Mouse (Mus musculus) liver, embryonic 16.5 days (tissue): ENCODE measurements around the gene Rinl. TPM values are rescaled to one million over a fixed set of nuclear protein-coding genes. Genes with fewer than 3 reads are reported as not detected.

Source experiments
- ATAC-seq: fragments of 200-750 bp; cut with Nextera tagmentation; 2 replicates; pipeline ENCODE4 v1.8.0; 2017; ENCODE audit warnings: low read depth, mild to moderate bottlenecking, moderate number of reproducible peaks, moderate library complexity
- H3K27ac ChIP-seq: fragments of 300-500 bp; sonication (generic); 2 replicates; pipeline ENCODE4 v1.5.1; 2014; ENCODE audit warnings: mild to moderate bottlenecking, low read length
- H3K27me3 ChIP-seq: fragments of 300-500 bp; sonication (generic); 2 replicates; pipeline ENCODE4 v1.6.1; 2014; ENCODE audit warnings: low read depth, low read length, mixed read lengths; ENCODE audit not compliant: control insufficient read depth, insufficient read depth
- H3K36me3 ChIP-seq: fragments of 300-500 bp; sonication (generic); 2 replicates; pipeline ENCODE4 v1.6.1; 2014; ENCODE audit warnings: mild to moderate bottlenecking; ENCODE audit not compliant: control insufficient read depth, insufficient read depth
- H3K4me1 ChIP-seq: fragments of 300-500 bp; sonication (generic); 2 replicates; pipeline ENCODE4 v1.6.1; 2014; ENCODE audit warnings: low read depth, low read length, mixed read lengths; ENCODE audit not compliant: control insufficient read depth
- H3K4me2 ChIP-seq: fragments of 300-500 bp; sonication (generic); 2 replicates; pipeline ENCODE4 v1.6.1; 2014; ENCODE audit warnings: low read depth, low read length, mixed read lengths
- H3K4me3 ChIP-seq: fragments of 300-500 bp; sonication (generic); 2 replicates; pipeline ENCODE4 v1.5.1; 2014; ENCODE audit warnings: low read depth, mild to moderate bottlenecking, low read length
- H3K9ac ChIP-seq: fragments of 300-500 bp; sonication (generic); 2 replicates; pipeline ENCODE4 v1.6.1; 2014; ENCODE audit warnings: low read depth, low read length
- H3K9me3 ChIP-seq: fragments of 300-500 bp; sonication (generic); replicated peaks from 2 replicates; pipeline ENCODE4 v1.6.1; 2016; ENCODE audit warnings: low read length; ENCODE audit not compliant: control insufficient read depth
- WGBS: fragments of 180-500 bp; shearing (Covaris S2); extraction: QIAGEN DNeasy Blood & Tissue Kit; methylation state at CpG from one replicate; pipeline ENCODE4 v1.1.7; 2014; ENCODE audit not compliant: insufficient replicate concordance; 5-methylcytosine and 5-hydroxymethylcytosine counted together
- polyA plus RNA-seq: library from polyadenylated mRNA; unstranded; fragments of >200 nt; fragmentation: Nextera tagmentation; extraction: Ambion mirVana; gene quantifications from 2 replicates; pipeline ENCODE4 v1.2.1, GENCODE M21; 2015

Rinl gene
- polyA plus RNA-seq, 1 experiment from 2014 or later = 8.7 TPM

DNA sequence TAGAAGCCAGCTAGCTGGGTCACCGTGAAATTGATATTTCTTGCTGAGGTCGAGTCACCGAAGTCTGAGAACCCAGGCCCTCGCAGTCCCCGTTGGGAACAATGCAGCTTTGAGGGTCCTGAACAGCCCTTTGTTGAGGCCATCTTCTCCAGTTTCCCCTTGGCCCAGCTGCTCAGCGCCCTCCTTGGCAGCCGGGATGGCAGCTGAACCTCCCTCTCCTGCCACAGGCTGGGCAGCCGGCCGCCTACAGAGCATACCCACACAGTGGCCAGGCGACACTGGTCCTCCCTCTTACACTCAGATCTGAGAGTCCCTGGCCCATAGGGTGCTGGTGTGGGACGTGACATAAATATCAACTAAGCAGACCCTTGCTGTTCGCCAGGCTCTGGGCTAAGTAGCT lies 14.6 kb upstream of the Rinl start:
- no peak overlapping the region for H3K4me2 ChIP-seq
- no peak overlapping the region for H3K27ac ChIP-seq
- no peaks in the 10 kb centered on the region for H3K36me3 ChIP-seq
- H3K9me3 ChIP-seq = no peaks in the 10 kb centered on the region
- H3K4me3 ChIP-seq = no peak overlapping the region
- peaks cover 15% of the 10 kb centered on the region for H3K4me1 ChIP-seq
- 84% methylated on average over 12 of the region's 12 CpGs for WGBS
- no peaks in the 10 kb centered on the region for H3K27me3 ChIP-seq
- ATAC-seq = no peak
- H3K9ac ChIP-seq = no peak overlapping the region

- H3K9ac ChIP-seq = no peak overlapping the region
- H3K4me2 ChIP-seq = no peak overlapping the region
- no peaks in the 10 kb centered on the region for H3K9me3 ChIP-seq
- H3K27me3 ChIP-seq = no peaks in the 10 kb centered on the region
- no peaks in the 10 kb centered on the region for H3K36me3 ChIP-seq
- no peak for ATAC-seq
- H3K4me1 ChIP-seq = peaks cover 10% of the 10 kb centered on the region
- 70% methylated on average over 7 of the region's 7 CpGs for WGBS
- H3K4me3 ChIP-seq = no peak overlapping the region
- H3K27ac ChIP-seq = no peak overlapping the region
Observed at GRCm38 (mm10) chr7:28775129-28775528, 13.6 kb upstream of the Rinl start.

DNA sequence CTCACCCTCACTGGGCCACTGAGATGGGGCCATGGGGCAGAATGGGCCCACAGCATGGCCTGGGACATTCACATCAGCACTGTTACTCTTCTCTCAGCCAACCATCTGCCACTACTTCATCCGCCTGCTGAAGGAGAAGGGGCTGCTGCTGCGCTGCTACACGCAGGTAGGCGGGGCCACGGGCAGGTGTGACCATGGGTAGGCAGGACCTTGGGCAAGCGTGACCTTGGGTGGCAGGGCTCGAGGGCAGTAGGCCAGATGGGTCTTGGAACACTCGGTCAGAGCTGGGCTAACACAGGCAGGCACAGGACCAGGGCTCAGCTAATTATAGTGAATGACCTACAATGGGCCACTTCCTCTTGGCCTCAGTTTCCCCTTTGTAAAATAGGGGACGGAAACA lies 9.9 kb upstream of the Rinl start:
- Histone ChIP-seq H3K9me3 (no peaks in the 10 kb centered on the region), H3K4me1 (peaks cover 9% of the 10 kb centered on the region), H3K4me3 (no peak overlapping the region), H3K9ac (no peak overlapping the region), H3K4me2 (no peak overlapping the region), H3K27ac (no peak overlapping the region), H3K27me3 (no peaks in the 10 kb centered on the region), H3K36me3 (no peaks in the 10 kb centered on the region)
- ATAC-seq = no peak
- WGBS = 77% methylated on average over 9 of the region's 9 CpGs

- no peak overlapping the region for H3K4me3 ChIP-seq
- no peak overlapping the region for H3K9ac ChIP-seq
- no peaks in the 10 kb centered on the region for H3K36me3 ChIP-seq
- H3K4me1 ChIP-seq = peaks cover 9% of the 10 kb centered on the region
- H3K4me2 ChIP-seq = no peak overlapping the region
- H3K9me3 ChIP-seq = no peaks in the 10 kb centered on the region
- peak overlapping the region; percentile 59 for H3K27ac ChIP-seq
- ATAC-seq = peak; percentile 60
- H3K27me3 ChIP-seq = no peaks in the 10 kb centered on the region
- WGBS = 41% methylated on average over 6 of the region's 6 CpGs
Observed at GRCm38 (mm10) chr7:28780067-28780658, 8.6 kb upstream of the Rinl start.

DNA sequence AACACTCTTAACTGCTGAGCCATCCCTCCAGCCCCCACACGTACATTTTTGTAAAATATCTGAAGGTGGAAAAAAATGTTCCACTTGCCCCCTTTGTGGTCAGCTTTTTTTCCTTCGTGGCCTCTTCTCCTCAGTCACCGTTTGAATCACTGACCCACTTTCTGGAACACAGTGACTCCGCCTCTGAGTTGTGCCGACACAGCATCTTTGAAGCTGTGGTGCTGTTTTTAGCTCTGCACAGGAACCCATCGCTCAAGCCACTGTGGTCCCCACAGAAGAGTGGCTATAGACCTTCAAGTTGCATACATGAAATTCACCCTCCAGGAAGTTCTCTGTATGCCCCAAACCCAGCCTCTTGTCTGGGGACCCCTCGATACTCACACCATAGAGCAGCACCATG lies 7.9 kb upstream of the Rinl start:
- no peaks in the 10 kb centered on the region for H3K27me3 ChIP-seq
- no peaks in the 10 kb centered on the region for H3K36me3 ChIP-seq
- no peaks in the 10 kb centered on the region for H3K9me3 ChIP-seq
- no peak overlapping the region for H3K27ac ChIP-seq
- ATAC-seq = no peak
- 50% methylated on average over 7 of the region's 7 CpGs for WGBS
- no peak overlapping the region for H3K4me3 ChIP-seq
- H3K9ac ChIP-seq = no peak overlapping the region
- H3K4me1 ChIP-seq = peaks cover 9% of the 10 kb centered on the region
- H3K4me2 ChIP-seq = no peak overlapping the region

DNA sequence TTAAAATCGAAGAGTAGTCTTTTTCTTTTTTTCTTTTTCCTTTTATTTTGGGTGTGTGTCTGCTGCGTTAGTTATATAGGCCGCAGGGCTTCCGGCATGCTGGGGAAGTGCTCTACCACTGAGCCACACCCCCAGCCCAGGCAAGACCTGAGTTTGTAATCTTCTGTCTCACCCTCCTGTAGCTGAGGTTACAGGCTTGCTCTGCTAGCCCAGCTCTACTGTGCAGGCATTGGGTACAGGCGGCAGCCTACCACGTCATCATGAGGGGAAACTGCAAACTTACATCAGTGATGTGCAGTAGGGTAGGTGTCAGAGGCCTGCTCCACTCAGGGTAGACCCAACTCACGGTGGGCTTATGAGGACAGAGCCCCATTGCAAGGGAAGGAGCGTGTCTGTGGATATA lies 7.5 kb upstream of the Rinl start:
- 61% methylated on average over 8 of the region's 8 CpGs for WGBS
- peak overlapping the region; percentile 19; the same call in 1 of the 2 replicates for H3K27ac ChIP-seq

DNA sequence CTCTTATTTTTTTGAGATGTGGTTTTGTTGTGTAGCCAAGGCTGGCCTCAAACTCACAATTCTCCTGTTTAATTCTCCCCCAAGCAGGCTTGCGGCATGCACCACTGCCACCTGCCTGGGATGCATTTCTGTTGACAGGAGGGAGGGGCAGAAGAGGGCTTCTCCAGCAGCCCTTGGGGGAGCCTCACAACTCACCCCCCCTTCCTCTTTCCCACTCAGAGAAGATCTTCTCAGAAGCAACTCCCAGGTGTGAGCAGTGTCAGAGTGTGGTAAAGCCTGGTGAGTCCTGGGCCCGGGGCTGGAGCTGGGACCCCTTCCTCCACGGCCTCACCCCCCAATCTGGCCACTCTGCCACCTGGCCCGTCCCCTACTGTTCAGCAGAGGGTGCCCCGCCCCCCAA lies 3.6 kb upstream of the Rinl start:
- Histone ChIP-seq H3K4me3 (no peak overlapping the region), H3K36me3 (no peaks in the 10 kb centered on the region)
- 62% methylated on average over 5 of the region's 5 CpGs for WGBS

More for the DNA sequence above, 7.5 kb upstream of the Rinl start:
- Histone ChIP-seq H3K9me3 (no peaks in the 10 kb centered on the region), H3K4me3 (no peak overlapping the region), H3K9ac (no peak overlapping the region), H3K4me1 (peaks cover 9% of the 10 kb centered on the region), H3K27me3 (no peaks in the 10 kb centered on the region), H3K4me2 (no peak overlapping the region), H3K36me3 (no peaks in the 10 kb centered on the region)
- no peak for ATAC-seq

DNA sequence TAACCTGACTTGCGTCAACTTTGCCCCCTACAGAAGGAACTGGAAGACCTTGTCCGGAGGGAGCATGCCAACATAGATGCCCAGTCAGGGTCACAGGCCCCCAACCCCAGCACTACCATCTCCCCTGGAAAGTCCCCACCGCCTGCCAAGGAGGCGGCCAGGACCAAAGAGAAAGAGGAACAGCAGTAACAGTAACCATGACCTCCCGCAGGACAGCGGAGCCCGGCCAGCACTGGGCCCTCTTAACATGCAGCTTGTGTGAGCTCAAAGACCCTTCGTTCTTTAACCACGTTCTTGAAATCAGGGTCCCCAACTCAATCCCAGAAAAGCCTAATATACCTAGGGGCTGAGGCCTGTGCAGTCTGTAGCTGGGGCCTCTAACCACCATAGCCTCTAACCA lies 885 bp upstream of the Rinl start:
- Histone ChIP-seq H3K27me3 (no peaks in the 10 kb centered on the region), H3K4me2 (no peak overlapping the region), H3K9me3 (no peaks in the 10 kb centered on the region), H3K36me3 (no peaks in the 10 kb centered on the region), H3K9ac (no peak overlapping the region), H3K4me1 (no peaks in the 10 kb centered on the region), H3K4me3 (no peak overlapping the region), H3K27ac (no peak overlapping the region)
- no peak for ATAC-seq
- WGBS = 77% methylated on average over 9 of the region's 9 CpGs

More for the DNA sequence above, 3.6 kb upstream of the Rinl start:
- H3K27me3 ChIP-seq = no peaks in the 10 kb centered on the region
- no peaks in the 10 kb centered on the region for H3K9me3 ChIP-seq
- H3K4me1 ChIP-seq = peaks cover 8% of the 10 kb centered on the region
- ATAC-seq = no peak
- no peak overlapping the region for H3K9ac ChIP-seq
- no peak overlapping the region for H3K27ac ChIP-seq
- no peak overlapping the region for H3K4me2 ChIP-seq

GRCm38 (mm10) chr7:28789235-28789634 lies 466 bp downstream of the Rinl start:
- ATAC-seq = no peak
- H3K36me3 ChIP-seq = no peaks in the 10 kb centered on the region
- WGBS = 81% methylated on average over 3 of the region's 3 CpGs
- H3K4me1 ChIP-seq = no peaks in the 10 kb centered on the region
- H3K27me3 ChIP-seq = no peaks in the 10 kb centered on the region
- H3K4me3 ChIP-seq = peak overlapping the region; percentile 22
- peak overlapping the region; percentile 14; the same call in 1 of the 2 replicates for H3K4me2 ChIP-seq
- no peak overlapping the region for H3K27ac ChIP-seq
- no peaks in the 10 kb centered on the region for H3K9me3 ChIP-seq
- peak overlapping the region; percentile 21; the same call in 1 of the 2 replicates for H3K9ac ChIP-seq
